Mouse (Mus musculus) forebrain, embryonic 16.5 days (tissue): ENCODE measurements at regions not wholly inside any gene's neighbourhood (a gene's known extent, or its start where the extent isn't known, plus 50 kb on each side); places are given as distances from the start of the nearest gene placed in this dataset.

Experiments used
- ATAC-seq: fragments of 200-750 bp; cut with Nextera tagmentation; 2 replicates; pipeline ENCODE4 v1.8.0; 2017; ENCODE audit warnings: mild to moderate bottlenecking, moderate library complexity
- H3K27ac ChIP-seq: fragments of 300-500 bp; sonication (generic); 2 replicates; pipeline ENCODE4 v1.5.1; 2014; ENCODE audit warnings: low read length, control low read depth
- H3K27me3 ChIP-seq: fragments of 300-500 bp; sonication (generic); replicated peaks from 2 replicates; pipeline ENCODE4 v1.6.1; 2014; ENCODE audit warnings: low read length; ENCODE audit not compliant: control insufficient read depth, insufficient read depth
- H3K36me3 ChIP-seq: fragments of 300-500 bp; sonication (generic); 2 replicates; pipeline ENCODE4 v1.6.1; 2014; ENCODE audit not compliant: control insufficient read depth, insufficient read depth
- H3K4me1 ChIP-seq: fragments of 300-500 bp; sonication (generic); replicated peaks from 2 replicates; pipeline ENCODE4 v1.6.1; 2014; ENCODE audit warnings: low read length; ENCODE audit not compliant: control insufficient read depth, insufficient read depth
- H3K4me2 ChIP-seq: fragments of 300-500 bp; sonication (generic); 2 replicates; pipeline ENCODE4 v1.6.1; 2014; ENCODE audit warnings: mild to moderate bottlenecking, low read length, control low read depth
- H3K4me3 ChIP-seq: fragments of 300-500 bp; sonication (generic); replicated peaks from 2 replicates; pipeline ENCODE4 v1.5.1; 2014; ENCODE audit warnings: mild to moderate bottlenecking, low read length, control low read depth
- H3K9ac ChIP-seq: fragments of 300-500 bp; sonication (generic); replicated peaks from 2 replicates; pipeline ENCODE4 v1.6.1; 2014; ENCODE audit warnings: low read depth, low read length, control low read depth
- H3K9me3 ChIP-seq: fragments of 300-500 bp; sonication (generic); 2 replicates; pipeline ENCODE4 v1.6.1; 2016; ENCODE audit warnings: low read length; ENCODE audit not compliant: control insufficient read depth
- WGBS: fragments of 180-500 bp; shearing (Covaris S2); extraction: QIAGEN DNeasy Blood & Tissue Kit; methylation state at CpG from one replicate; pipeline ENCODE4 v1.1.7; 2014; 5-methylcytosine and 5-hydroxymethylcytosine counted together

DNA sequence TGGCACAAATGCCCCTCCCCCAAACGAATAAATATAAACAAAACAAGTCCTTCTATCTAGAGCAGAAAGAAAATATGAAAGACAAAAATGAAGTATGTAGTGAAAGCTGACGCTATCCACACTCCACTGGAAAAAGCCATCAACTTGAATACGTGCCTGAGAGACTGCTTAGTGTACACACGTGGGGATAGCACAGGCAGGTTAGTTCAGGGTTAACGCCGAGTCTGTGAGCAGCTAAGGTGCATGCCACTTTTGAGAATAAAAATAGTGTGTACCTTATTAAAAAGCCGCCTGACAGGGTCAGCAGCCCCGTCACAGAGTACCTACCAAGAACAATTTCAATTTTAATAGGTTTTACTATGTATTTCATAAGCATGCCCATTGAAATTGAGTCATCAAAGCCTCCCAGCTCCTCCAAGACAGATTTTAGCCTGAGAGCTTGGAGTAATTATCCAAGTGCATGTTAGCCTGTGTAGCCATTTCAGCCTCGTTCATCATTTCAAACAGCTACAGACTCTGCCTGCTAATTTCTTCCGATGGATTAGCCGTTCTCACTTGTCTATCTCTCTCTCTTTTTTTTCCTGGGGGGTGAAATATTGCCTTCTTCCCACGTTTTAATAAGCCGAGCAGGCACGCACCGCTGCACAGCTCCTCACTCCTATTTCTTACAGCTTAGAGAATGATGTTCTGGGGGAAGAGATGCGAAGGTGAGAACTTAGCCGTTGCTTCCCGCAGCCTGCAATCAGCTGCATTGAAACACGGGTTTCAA is 59.2 kb upstream of the Rrp15 start:
- Histone ChIP-seq H3K4me3 (peak overlapping the region; percentile 10; the same call in 1 of the 2 replicates), H3K27me3 (no peaks in the 10 kb centered on the region), H3K9me3 (no peaks in the 10 kb centered on the region), H3K27ac (no peak overlapping the region), H3K4me1 (no peaks in the 10 kb centered on the region), H3K9ac (no peak overlapping the region), H3K36me3 (no peaks in the 10 kb centered on the region), H3K4me2 (peak overlapping the region; percentile 25)
- ATAC-seq, result no peak
- 53% methylated on average over 19 of the region's 19 CpGs for WGBS

DNA sequence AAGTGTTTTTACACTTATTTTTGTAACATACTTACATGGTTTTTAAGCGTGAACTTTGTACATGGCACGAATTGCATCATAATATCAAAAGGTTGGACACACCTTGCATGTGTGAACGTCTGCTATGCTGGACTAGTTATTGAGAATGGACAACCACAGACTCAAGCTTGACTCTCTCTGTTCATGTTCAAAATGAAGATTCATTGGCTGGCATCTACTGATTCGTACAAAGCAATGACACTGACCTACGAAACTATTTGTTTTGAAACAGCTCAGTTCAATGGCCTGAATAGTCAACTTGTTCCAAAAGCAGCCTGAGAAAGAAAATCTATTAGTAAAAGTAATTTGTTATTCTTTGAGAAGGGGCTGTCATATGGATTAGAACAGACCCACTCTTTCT is 55.3 kb upstream of the Rrp15 start:
- H3K36me3 ChIP-seq, result no peaks in the 10 kb centered on the region
- H3K9me3 ChIP-seq, result no peaks in the 10 kb centered on the region
- H3K27me3 ChIP-seq, result no peaks in the 10 kb centered on the region
- H3K4me1 ChIP-seq, result no peaks in the 10 kb centered on the region
- 92% methylated on average over 5 of the region's 5 CpGs for WGBS
- H3K4me2 ChIP-seq, result no peak overlapping the region
- no peak overlapping the region for H3K9ac ChIP-seq
- no peak overlapping the region for H3K4me3 ChIP-seq
- ATAC-seq, result no peak
- no peak overlapping the region for H3K27ac ChIP-seq
